Mouse (Mus musculus): ENCODE data around the gene Adcy1.

The Adcy1 gene

DNA sequence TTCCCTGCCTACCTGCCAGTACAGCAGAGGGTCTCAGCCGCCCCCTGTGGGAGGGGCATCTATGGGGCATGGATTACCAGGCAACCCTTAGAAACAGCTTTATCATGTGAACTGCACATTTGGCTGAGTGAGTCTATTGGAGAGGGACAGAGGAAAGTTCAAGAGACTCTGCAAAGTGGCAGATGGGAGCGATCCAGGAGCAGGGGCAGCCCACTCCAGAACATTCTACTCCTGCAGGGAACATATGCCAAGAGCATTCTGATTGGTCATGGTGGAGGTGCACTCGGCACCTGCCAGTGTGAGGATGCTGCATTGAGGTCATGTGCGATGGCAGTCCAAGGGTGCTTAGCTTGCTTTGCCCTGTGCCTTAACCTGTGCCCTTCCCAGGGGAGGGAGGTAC is 6.5 kb downstream of the Adcy1 start:
- no peak for DNase-seq (ENCODE audit: low read depth)

GRCm38 (mm10) chr11:7071617-7072016 is 8.3 kb downstream of the Adcy1 start:
- DNase-seq (ENCODE audit: low read depth), result no peak

GRCm38 (mm10) chr11:7073556-7073955 is 10.3 kb downstream of the Adcy1 start:
- no peak for DNase-seq (ENCODE audit: low read depth)

DNA sequence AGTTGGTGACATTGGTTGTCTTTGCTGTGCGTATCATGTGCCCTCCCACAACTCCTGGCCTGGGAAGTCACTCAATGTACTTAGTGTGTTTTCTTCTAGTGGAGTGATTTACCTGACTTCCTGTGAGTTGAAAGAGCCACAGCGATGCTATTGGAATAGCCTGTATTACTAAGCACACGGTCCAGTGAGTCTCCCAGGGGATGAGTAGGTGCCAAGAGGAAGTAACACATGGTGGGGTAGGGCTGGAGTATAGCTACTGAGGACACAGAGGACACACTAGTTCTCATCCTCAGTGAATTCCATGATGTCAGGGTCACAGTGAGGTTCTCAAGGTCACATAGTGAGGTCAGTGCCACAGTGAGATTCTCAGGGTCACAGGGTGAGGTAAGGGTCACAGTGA is 13.2 kb downstream of the Adcy1 start:
- no peak for DNase-seq (ENCODE audit: low read depth)

DNA sequence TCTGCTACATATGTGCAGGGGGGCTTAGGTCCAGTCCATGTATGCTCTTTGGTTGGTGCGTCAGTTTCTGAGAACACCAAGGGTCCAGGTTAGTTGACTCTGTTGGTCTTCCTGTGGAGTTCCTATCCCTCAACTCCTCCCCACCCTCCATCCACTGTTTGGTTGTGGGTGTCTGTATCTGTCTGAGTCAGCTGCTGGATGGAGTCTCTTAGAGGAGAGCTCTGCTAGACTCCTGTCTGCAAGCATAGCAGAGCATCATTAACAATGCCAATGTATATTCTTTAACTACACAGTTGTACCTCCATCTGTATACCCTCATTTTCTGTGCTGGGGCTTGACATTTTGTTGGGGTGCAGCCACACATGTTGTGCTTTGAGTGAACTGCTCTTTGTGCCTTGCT is 18.6 kb downstream of the Adcy1 start:
- DNase-seq (ENCODE audit: low read depth), result no peak

GRCm38 (mm10) chr11:7083911-7084310 is 20.6 kb downstream of the Adcy1 start:
- DNase-seq (ENCODE audit: low read depth), result no peak

DNA sequence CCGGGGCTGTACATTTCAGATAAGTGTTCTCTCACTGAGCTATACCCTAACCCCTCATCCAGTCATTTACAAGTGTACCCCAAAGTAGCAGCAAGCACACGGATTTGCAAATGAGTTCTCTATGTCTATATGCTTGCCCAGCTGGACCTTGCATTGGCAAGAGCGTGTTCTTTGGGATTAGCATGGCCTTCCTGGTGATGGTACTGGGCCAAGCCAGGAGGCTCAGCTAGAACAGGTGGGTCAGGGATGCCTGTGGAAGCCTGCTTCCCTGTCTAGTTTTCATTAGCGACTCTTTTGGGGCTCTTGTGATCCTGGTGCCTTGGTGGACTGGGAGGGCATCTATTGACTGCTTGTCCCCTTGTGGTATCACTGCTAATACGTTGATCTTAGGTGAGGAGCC is 21.9 kb downstream of the Adcy1 start:
- no peak for DNase-seq (ENCODE audit: low read depth)

- DNase-seq (ENCODE audit: low read depth), result no peak
These were observed 27.8 kb downstream of the Adcy1 start for GRCm38 (mm10) chr11:7091120-7091519.

DNA sequence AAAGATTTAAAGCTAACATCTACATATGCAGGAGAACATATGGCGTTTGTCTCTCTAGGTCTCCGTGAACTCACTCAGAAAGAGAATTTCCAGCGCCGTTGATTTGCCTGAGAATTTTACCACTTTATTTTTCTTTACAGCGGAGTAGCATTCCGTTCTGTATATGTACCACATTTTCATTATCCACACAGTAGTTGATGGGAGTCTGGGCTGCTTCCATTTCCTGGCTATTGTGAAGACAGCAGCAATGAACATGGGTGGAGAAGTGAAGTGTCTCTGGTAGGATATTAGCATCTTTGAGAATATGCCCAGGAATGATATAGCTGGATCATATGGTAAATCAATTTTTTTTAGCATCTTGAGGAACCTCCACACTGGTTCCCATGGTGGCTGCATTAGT is 31.6 kb downstream of the Adcy1 start:
- no peak for DNase-seq (ENCODE audit: low read depth)

DNA sequence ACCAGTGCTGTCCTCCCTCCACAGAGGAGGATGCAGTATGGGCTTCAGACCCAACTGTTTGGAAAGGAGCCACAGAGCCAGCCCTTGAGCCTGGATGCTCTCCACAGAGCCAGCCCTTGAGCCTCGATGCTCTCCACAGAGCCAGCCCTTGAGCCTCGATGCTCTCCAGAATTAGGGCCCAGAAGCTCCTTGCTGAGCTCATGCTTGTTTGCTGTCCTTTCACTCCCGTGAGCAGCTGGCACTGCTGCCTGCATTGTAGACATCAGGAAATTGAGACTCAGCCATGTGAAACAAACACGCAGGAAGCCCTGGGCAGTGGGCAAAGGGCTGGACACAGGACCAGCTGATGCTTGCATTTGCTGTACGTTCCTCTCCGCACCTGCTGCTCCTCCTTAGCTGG is 38.4 kb downstream of the Adcy1 start:
- no peak for DNase-seq (ENCODE audit: low read depth)

DNA sequence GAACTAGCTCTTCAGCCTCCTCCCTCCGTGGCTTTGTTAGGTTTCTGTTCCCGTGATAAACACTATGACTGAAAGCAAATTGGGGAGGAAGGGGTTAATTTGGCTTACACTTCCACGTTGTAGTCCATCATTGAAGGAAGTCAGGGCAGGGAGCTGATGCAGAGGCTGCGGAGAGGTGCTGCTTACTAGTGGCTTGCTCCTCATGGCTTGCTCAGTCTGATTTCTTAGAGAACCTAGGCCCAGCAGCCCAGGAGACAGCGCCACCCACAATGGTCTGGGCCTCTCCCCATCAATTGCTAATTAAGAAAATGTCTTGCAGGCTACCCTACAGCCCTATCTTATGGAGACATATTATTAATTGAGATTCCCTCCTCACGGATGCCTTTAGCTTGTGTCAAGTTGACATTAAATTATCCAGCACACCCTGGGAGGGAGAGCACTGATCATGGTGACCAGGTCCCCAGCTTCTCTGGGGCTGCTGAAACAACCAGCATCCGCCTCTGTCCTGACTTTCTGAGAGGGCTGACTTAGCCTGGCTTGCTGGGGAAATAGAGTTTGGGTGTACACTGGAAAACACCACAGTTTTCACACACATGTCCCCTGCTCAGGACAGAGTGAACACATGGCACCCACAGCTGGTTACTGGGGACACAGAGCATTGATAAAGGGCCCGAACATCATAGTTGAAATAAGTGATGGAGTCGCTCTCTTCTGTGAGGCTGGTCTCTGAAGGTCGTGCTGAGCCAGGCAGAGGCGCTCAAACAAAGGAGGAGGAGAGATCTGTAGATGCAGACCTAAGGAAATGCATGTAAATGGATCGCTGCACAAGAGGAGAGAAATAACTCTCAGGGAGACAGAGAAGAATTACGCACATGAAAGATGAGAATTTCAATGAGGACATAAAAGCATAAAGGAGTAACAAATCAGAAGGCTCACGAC is 39.2 kb downstream of the Adcy1 start:
- DNase-seq (ENCODE audit: low read depth), result no peak

DNA sequence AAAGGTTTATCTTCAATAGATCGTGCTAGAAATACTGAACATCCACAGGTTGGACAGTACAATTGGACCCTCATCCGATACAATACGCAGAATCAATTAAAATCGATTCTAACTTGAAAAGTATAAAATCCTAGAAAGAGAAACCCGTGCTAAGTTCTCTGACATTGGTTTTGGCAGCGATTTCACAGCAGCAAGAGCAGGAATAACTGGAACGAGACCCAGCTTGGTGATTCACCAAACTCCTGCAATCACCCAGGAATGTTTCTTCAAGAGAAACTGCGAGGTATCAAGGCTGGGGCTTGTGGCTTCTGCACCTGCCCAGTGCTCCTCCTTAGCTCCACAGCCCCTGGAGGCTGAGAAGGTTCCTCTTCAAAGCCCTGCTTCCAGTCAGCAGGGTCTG is 42.0 kb downstream of the Adcy1 start:
- DNase-seq (ENCODE audit: low read depth), result peak; percentile 69

DNA sequence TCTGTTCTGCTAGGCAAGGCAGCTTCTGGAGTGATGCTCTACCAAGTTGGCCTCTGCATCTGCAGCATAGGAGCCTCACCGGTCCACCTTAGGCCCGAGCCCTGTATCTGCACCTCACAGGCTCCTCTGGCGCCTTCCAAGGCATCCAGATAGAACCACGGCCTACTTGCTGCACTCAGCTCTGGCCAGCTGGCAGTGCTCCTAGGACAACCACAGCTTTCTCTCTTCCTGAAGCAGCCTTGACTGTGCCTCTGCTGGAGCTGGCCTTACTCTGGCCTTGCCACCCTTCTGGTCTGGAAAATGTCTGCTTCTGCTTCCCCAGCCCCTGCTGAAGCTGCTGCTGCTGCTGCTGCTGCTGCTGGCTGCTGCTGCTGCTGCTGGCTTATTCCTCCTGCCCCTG is 45.8 kb downstream of the Adcy1 start:
- peak; percentile 30 for DNase-seq (ENCODE audit: low read depth)

- DNase-seq (ENCODE audit: low read depth), result no peak
These were observed 49.8 kb downstream of the Adcy1 start for GRCm38 (mm10) chr11:7113046-7113445.

GRCm38 (mm10) chr11:7113687-7114086 is 50.4 kb downstream of the Adcy1 start:
- DNase-seq (ENCODE audit: low read depth), result no peak

DNA sequence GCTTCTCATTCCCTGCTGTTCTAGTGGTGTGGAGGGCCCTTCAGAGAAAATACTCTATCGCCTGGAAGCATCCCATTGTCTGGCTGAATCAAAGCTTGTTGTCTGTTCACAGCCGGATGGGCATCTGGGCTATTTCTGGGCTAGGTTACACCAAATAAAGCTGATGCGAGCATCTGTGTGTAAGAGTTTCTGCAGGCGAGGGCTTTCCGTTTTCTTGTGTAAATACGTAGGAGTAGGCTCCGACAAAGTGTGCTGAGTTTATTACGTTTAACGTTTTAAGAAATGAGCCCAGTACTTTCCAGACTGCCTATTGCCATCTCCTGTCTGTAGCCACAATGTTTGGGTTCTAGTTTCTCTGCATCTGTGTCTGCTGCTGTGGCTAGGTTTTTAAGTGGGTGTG is 51.0 kb downstream of the Adcy1 start:
- DNase-seq (ENCODE audit: low read depth), result no peak

DNA sequence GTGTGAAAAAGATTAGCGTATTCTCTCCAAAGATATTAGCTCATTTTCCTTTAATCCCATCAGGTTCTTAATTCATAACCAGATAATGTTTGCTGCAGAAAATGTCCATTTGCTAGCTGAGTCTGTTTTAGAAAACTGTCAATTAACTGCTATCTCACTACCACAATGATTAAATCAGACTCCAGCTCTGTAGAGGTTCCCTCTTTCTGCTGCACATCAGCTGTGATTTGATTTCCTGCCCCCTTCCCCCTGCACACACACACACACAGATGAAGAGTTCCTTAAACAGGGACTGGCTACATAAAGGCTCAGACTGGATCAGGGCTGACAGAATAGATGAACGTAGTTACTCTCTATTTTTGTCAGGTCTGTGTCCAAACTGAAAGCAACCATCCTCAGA is 53.4 kb downstream of the Adcy1 start:
- no peak for DNase-seq (ENCODE audit: low read depth)

- DNase-seq (ENCODE audit: low read depth), result peak; percentile 23
These were observed 66.2 kb downstream of the Adcy1 start for GRCm38 (mm10) chr11:7129319-7130051.

GRCm38 (mm10) chr11:7132736-7133387 is 69.6 kb downstream of the Adcy1 start:
- DNase-seq (ENCODE audit: low read depth), result no peak

DNA sequence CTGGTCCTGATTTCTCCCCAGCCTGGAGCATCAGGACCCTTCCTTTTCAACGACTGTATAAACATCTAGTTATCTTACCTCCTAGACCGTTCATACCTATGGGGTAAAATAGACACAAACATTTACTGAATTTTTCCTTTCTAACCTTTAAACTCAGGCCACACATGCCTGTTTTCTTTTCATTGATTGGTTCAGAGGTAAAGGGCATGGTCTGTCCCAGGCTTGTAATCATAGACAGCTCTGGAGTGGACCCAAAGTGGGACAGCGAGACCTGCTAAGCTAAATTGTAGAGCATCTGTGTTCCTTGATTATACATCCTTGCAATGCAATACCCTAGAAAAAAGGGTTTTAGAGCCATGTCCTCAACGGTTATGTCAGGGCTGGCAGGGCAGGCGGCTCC is 70.4 kb downstream of the Adcy1 start:
- no peak for DNase-seq (ENCODE audit: low read depth)

- DNase-seq (ENCODE audit: low read depth), result peak; percentile 12
These were observed 71.0 kb downstream of the Adcy1 start for GRCm38 (mm10) chr11:7134319-7134718.

DNA sequence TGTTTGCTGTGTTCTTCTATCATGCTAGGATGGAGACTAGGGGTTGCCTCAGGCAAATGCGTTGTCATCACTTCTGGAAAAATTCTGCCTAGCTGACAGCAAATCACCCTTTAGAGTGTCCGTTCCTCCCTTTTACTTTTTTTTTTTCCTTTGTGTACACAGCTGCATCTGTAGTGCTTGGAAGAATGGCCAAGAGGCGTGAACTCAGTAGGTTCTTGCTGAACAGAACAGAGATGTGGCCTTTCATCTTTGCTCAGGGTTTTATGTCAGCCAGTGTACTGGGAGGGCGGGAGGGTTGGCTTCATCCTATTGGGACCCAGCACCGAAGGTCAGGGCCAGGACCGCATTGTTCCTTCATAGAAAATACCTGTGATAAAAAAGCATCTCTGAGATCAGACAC is 72.0 kb downstream of the Adcy1 start:
- DNase-seq (ENCODE audit: low read depth), result no peak

DNA sequence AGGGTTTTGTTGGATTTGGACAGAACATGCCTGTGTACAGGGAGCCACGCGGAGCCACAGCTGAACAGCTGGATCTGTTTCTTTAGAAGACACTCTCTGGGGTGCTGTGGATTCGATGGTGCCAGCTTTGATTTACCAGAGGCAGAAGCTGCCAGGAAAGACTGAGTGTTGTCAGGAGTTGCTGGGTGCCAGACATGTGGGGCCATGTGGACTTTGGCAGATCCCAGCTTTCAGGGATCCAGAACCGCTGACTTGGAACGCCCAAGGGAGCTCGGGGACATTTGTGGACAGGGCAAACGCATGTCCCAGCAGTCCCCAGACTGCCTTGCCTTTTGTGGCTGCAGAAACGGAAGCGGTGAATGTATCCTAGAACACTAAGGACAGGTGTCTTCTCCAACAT is 72.5 kb downstream of the Adcy1 start:
- no peak for DNase-seq (ENCODE audit: low read depth)

Measured in fibroblast of lung, adult 2 months (primary cell).